Mouse (Mus musculus) CH12F3 (cell line): Measurements from ENCODE around the gene Gas2.

ENCODE experiments used
- in situ Hi-C: fragments of 300-500 bp; cut with MboI; formaldehyde crosslinking; loops from 2 replicates; pipeline ENCODE4 v1.14.3; 2020; ENCODE audit warnings: low sequenced_read_pairs

Gene Gas2

GRCm38 (mm10) chr7:52037600-52038582, 176.1 kb downstream of the Gas2 start:
- in situ Hi-C loops: no loop called here
